Mouse (Mus musculus): ENCODE measurements around the gene Igfbp2. TPM values are rescaled to one million over a fixed set of nuclear protein-coding genes. Genes with fewer than 3 reads are reported as not detected.

The Igfbp2 gene
- polyA plus RNA-seq, 1 experiment from 2014 or later = 8.7 TPM

DNA sequence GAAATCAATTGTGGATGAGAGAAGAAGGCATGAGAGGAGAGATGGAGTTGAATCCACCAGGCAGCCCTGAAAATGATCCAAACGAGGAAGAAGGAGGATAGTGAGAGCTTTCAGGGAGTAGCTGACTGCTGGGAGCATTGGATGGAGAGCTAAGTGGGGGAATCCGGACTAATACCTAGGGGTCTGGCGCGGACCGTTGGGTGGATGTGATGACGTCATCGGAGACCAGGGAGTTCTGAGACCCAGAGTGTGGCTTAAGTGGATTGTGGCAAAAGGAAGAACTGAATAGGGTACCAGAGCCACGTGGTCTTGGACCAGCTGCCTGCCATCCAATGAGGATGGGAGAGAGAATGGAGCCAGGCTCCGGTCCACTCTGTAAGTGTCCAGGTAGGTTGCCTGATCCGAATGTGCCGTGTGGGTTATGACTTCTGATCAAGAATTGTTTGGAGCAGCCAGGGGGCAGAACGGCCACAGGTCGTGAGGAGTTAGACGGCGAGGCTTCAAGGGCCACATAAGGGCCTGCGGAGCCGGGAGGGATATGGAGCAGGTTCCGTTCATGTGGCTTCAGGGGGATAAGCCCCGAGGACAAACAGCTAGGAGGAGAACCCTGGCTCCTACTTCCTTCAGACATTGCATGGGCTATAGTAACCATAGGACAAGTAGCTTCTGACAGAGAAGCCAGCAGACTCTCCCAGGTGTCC lies 32.1 kb downstream of the Igfbp2 start:
- no peak overlapping the region for H3K4me2 ChIP-seq
- ATAC-seq (ENCODE audit: insufficient read depth) = no peak
- no peaks in the 10 kb centered on the region for H3K27me3 ChIP-seq
- 72% methylated on average over 19 of the region's 19 CpGs for WGBS (ENCODE audit: insufficient replicate concordance)
- no peaks in the 10 kb centered on the region for H3K36me3 ChIP-seq (replicated peaks)
- H3K4me3 ChIP-seq (replicated peaks) = no peak overlapping the region
- H3K9ac ChIP-seq = no peak overlapping the region
- H3K4me1 ChIP-seq (replicated peaks) = 0 out of 2 replicates have a peak, but pooled peaks cover 4% of the 10 kb centered on the region
- no peak overlapping the region for H3K27ac ChIP-seq (replicated peaks)
- H3K9me3 ChIP-seq (replicated peaks) = no peaks in the 10 kb centered on the region

DNA sequence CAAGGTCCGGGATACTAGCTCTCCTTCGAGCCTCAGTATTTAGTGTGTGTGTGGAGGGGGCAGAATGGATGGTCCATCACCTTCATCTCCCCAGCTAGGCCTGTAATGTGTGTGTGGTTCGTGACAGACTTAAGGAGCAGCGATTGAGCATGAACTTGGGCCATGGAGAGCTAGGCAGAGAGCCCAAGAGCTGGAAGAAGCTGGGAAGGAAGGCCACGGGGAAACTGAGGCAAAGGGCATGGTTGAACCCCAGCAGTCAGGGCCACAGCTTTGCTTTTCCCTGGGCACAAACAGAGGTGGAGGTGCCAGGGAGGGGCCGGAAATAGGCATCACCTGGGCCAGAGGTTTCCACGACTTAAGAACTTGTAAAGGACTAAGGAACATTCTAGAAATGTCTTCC lies 32.8 kb downstream of the Igfbp2 start:
- 65% methylated on average over 7 of the region's 7 CpGs for WGBS (ENCODE audit: insufficient replicate concordance)
- ATAC-seq (ENCODE audit: insufficient read depth) = no peak
- Histone ChIP-seq H3K27me3 (no peaks in the 10 kb centered on the region), H3K9me3 (replicated peaks) (no peaks in the 10 kb centered on the region), H3K9ac (no peak overlapping the region), H3K4me2 (no peak overlapping the region), H3K27ac (replicated peaks) (no peak overlapping the region), H3K36me3 (replicated peaks) (no peaks in the 10 kb centered on the region), H3K4me1 (replicated peaks) (0 out of 2 replicates have a peak, but pooled peaks cover 4% of the 10 kb centered on the region), H3K4me3 (replicated peaks) (no peak overlapping the region)

DNA sequence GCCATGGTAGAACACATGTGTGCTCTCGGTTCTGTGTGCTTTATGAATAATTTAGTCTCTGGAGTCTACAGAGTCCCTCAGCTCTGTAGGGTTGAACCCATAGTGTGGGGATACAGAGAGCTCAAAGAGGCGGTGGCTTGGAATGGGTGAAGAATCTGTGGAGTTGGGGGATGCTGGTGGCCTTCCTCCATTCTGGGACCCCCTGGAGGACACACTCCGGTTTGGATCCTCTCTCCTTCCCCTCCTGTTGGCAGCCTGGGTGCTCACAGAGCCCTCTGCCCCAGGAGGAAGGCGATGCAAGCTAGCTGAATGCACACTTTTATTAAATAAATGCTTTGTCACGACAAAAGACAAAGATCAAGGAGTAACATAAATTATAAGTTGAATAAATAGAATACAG lies 33.3 kb downstream of the Igfbp2 start:
- Histone ChIP-seq H3K9ac (no peak overlapping the region), H3K9me3 (replicated peaks) (no peaks in the 10 kb centered on the region), H3K4me1 (replicated peaks) (0 out of 2 replicates have a peak, but pooled peaks cover 4% of the 10 kb centered on the region), H3K36me3 (replicated peaks) (no peaks in the 10 kb centered on the region), H3K27me3 (no peaks in the 10 kb centered on the region), H3K4me2 (no peak overlapping the region), H3K27ac (replicated peaks) (no peak overlapping the region), H3K4me3 (replicated peaks) (no peak overlapping the region)
- WGBS (ENCODE audit: insufficient replicate concordance) = 49% methylated on average over 5 of the region's 5 CpGs
- ATAC-seq (ENCODE audit: insufficient read depth) = no peak

DNA sequence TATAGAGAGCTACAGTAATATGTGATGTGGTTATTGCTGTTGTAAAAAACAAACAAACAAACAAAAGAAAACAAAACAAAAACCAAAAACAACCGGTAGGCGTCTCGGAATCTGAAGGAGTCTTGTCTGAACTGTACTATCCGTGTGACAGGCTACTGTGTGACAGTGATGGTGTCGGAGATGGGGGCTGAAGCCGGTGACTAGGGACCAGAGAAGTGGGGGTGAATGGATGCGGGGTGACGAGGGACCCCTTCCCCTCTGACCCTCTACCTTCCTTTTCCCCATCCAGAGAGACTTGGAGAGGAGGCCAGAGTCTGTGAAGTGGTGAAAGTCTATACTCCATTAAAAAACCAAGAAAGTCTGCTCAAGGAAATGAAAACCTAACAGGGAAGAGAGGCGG lies 34.0 kb downstream of the Igfbp2 start:
- H3K9ac ChIP-seq = no peak overlapping the region
- H3K4me2 ChIP-seq = no peak overlapping the region
- no peaks in the 10 kb centered on the region for H3K36me3 ChIP-seq (replicated peaks)
- H3K4me3 ChIP-seq (replicated peaks) = no peak overlapping the region
- no peaks in the 10 kb centered on the region for H3K27me3 ChIP-seq
- 0 out of 2 replicates have a peak, but pooled peaks cover 4% of the 10 kb centered on the region for H3K4me1 ChIP-seq (replicated peaks)
- H3K9me3 ChIP-seq (replicated peaks) = no peaks in the 10 kb centered on the region
- 69% methylated on average over 9 of the region's 9 CpGs for WGBS (ENCODE audit: insufficient replicate concordance)
- no peak for ATAC-seq (ENCODE audit: insufficient read depth)
- no peak overlapping the region for H3K27ac ChIP-seq (replicated peaks)

DNA sequence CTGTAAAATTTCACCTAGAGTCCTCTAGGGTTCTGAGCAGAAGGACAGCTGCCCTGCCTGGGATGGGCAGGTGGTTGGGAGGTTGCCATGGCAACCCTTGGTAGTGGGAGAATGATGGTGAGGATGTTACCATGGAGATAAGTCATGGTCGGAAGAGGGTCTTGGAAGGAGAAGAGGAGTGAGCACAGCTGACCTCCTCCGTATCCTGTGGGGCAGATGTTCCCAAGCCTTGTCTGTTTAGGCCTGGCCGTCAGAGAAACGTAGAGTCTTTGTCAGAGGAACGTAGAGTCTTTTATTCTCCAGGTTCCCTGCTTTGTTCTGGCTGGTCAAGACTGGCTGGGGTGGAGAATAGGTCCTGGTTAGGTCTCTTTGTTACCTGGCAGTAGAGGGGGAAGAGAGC lies 34.6 kb downstream of the Igfbp2 start:
- 62% methylated on average over 5 of the region's 5 CpGs for WGBS (ENCODE audit: insufficient replicate concordance)
- H3K9me3 ChIP-seq (replicated peaks) = no peaks in the 10 kb centered on the region

DNA sequence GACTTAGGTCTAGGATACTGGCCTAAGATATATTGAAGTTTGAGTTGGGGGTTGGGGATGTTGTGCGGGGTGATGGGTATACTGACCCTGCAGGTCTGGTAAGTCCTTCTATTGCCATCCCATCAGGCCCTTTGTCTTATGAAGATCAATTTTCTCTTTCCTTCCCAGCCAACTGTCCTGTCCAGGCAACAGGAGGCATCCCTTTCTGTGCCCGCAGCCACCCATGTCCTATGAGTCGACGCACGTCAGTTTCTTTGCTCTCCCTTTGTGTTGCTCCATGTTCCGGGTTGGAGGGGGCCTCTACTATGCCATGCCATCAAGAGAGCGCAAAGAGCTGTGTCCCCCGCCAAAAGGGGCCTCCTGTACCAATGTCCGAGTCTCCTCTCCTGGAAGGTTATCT lies 35.7 kb downstream of the Igfbp2 start:
- no peak overlapping the region for H3K27ac ChIP-seq (replicated peaks)
- no peaks in the 10 kb centered on the region for H3K36me3 ChIP-seq (replicated peaks)
- 72% methylated on average over 9 of the region's 9 CpGs for WGBS (ENCODE audit: insufficient replicate concordance)
- H3K9ac ChIP-seq = no peak overlapping the region
- no peaks in the 10 kb centered on the region for H3K27me3 ChIP-seq
- H3K4me2 ChIP-seq = no peak overlapping the region
- no peaks in the 10 kb centered on the region for H3K4me1 ChIP-seq (replicated peaks)
- no peak for ATAC-seq (ENCODE audit: insufficient read depth)
- H3K4me3 ChIP-seq (replicated peaks) = no peak overlapping the region
- H3K9me3 ChIP-seq (replicated peaks) = no peaks in the 10 kb centered on the region

More for the DNA sequence above, 34.6 kb downstream of the Igfbp2 start:
- Histone ChIP-seq H3K4me2 (no peak overlapping the region), H3K4me3 (replicated peaks) (no peak overlapping the region), H3K9ac (no peak overlapping the region), H3K4me1 (replicated peaks) (0 out of 2 replicates have a peak, but pooled peaks cover 4% of the 10 kb centered on the region), H3K27me3 (no peaks in the 10 kb centered on the region), H3K27ac (replicated peaks) (no peak overlapping the region), H3K36me3 (replicated peaks) (no peaks in the 10 kb centered on the region)
- no peak for ATAC-seq (ENCODE audit: insufficient read depth)

DNA sequence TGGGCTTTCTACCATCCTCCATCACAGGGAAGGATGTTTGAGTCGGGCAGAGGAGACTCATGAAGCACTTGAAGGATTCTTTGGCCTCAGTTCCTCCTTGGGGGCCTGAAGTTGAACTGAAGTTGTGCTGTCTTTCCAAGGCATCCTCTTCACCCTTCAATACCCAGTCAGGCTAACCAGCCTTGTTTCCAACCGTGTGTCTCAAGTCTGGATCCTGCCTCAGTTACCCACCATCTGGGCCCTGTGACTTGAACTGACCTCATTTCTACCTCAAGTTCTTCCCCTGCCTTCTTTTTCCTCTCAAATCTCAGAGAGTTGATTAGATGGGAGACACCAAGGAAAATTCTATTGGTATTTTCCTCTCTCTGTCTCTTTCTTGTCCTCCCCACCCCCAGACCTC lies 36.2 kb downstream of the Igfbp2 start:
- no peaks in the 10 kb centered on the region for H3K36me3 ChIP-seq (replicated peaks)
- no peak overlapping the region for H3K4me2 ChIP-seq
- ATAC-seq (ENCODE audit: insufficient read depth) = no peak
- H3K4me3 ChIP-seq (replicated peaks) = no peak overlapping the region
- H3K9ac ChIP-seq = no peak overlapping the region
- H3K27ac ChIP-seq (replicated peaks) = no peak overlapping the region
- WGBS (ENCODE audit: insufficient replicate concordance) = 57% methylated on average over 2 of the region's 2 CpGs
- H3K4me1 ChIP-seq (replicated peaks) = no peaks in the 10 kb centered on the region
- no peaks in the 10 kb centered on the region for H3K9me3 ChIP-seq (replicated peaks)
- no peaks in the 10 kb centered on the region for H3K27me3 ChIP-seq

DNA sequence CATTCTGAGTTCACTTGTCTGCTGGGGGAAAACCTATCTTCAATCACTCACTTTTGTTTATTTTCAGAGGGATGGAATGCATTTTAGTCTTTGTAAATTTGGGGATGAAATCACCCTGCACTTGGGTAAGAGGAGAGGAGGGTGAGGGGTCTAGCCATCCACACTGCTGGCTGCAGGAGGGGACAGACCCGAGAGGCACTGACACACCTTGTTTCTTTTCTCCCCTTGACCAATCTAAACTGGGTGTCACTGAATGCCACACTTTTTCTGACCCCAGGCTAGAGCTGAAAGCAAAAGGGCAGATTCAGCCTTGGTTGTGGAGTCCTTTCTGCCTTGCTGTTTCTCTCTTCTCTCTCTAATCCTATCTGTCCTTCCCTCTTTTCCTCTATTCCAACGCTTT lies 37.4 kb downstream of the Igfbp2 start:
- H3K27me3 ChIP-seq = no peaks in the 10 kb centered on the region
- WGBS (ENCODE audit: insufficient replicate concordance) = 46% methylated on average over 2 of the region's 2 CpGs
- H3K9me3 ChIP-seq (replicated peaks) = no peaks in the 10 kb centered on the region
- no peak overlapping the region for H3K4me3 ChIP-seq (replicated peaks)
- ATAC-seq (ENCODE audit: insufficient read depth) = no peak
- no peak overlapping the region for H3K27ac ChIP-seq (replicated peaks)
- no peak overlapping the region for H3K4me2 ChIP-seq
- no peaks in the 10 kb centered on the region for H3K4me1 ChIP-seq (replicated peaks)
- H3K36me3 ChIP-seq (replicated peaks) = no peaks in the 10 kb centered on the region
- no peak overlapping the region for H3K9ac ChIP-seq

DNA sequence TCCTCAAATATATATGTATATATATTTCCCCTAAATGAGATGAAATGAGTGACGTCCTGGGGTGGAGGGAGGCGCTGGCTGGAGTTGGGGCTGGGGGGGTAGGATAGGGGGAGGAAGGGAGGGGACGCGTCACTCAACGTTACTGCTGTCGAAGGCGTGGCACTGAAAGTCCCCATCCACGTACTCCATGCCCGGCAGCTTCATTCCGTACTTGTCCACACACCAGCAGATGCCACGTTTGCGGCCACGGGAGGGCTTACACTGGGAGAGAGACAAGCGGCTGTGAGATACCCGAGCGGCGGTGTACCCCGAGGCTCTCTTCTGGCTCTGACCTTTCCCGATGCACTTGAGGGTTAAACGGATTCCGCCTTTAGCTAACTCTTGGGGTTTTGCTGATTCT lies 37.9 kb downstream of the Igfbp2 start:
- Histone ChIP-seq H3K4me1 (replicated peaks) (no peaks in the 10 kb centered on the region), H3K9me3 (replicated peaks) (no peaks in the 10 kb centered on the region), H3K9ac (no peak overlapping the region), H3K4me3 (replicated peaks) (no peak overlapping the region), H3K36me3 (replicated peaks) (no peaks in the 10 kb centered on the region), H3K27ac (replicated peaks) (no peak overlapping the region), H3K4me2 (no peak overlapping the region), H3K27me3 (no peaks in the 10 kb centered on the region)
- no peak for ATAC-seq (ENCODE audit: insufficient read depth)
- WGBS (ENCODE audit: insufficient replicate concordance) = 70% methylated on average over 21 of the region's 21 CpGs

DNA sequence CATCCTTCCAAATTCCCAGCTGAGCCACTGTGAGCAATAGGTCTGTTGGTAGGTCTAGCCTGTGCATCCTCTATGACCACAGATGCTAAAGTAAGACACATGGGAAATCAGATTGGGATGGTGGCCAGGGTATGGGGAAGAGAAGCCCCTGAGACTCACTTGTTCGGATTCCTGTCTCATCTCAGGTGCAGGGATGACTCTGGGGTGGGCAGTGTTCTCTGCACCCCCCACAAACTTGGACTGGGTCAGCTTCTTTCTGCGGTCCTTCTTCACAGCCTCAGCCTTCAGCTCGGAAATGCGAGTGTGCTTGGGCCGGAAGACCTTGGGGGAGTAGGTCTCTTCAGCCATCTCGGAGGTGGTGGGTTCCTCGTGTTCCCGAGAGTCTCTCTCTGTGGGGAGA lies 39.4 kb downstream of the Igfbp2 start:
- Histone ChIP-seq H3K4me3 (replicated peaks) (no peak overlapping the region), H3K27me3 (no peaks in the 10 kb centered on the region), H3K9ac (no peak overlapping the region), H3K4me2 (no peak overlapping the region), H3K9me3 (replicated peaks) (no peaks in the 10 kb centered on the region), H3K4me1 (replicated peaks) (no peaks in the 10 kb centered on the region), H3K27ac (replicated peaks) (no peak overlapping the region), H3K36me3 (replicated peaks) (no peaks in the 10 kb centered on the region)
- no peak for ATAC-seq (ENCODE audit: insufficient read depth)
- 62% methylated on average over 8 of the region's 8 CpGs for WGBS (ENCODE audit: insufficient replicate concordance)

DNA sequence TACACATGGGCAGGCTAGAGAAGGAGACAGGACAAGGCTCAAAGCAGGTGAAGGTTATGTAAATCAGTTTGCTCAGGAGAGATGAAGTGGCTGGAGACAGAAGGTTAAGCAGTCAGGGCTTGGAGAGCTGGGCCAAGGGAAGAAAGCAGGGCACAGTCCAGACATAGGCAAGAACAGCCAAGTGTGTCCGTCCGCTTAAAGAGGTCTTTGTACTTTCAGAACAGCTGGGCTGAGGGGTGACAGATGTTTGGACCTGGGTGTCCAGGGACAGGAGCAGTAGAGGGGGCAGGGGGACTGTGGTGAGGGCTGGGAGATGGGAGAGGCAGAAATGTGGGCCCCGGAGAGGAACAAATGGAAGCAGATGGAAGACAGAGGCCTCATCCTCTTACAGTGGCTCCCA lies 40.0 kb downstream of the Igfbp2 start:
- no peaks in the 10 kb centered on the region for H3K36me3 ChIP-seq (replicated peaks)

DNA sequence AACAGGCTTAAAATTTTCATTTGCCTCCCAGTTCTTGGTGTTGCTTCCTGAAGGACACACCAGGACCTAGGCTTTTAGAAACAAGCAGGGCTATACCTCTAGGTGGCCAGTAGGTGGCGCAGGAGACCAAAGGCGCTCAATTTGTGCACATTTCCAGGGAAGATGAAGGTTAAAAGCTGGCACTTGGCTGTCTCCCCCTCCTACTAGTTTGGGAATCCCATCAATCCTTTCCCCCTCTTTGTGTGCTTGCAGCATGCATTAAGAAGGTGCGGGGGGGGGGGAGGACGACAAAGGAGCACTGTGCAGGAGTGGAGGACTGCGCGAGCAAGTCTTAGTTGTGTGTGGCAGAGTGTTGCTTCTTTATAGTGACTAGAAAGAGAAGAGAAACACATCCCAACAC lies 41.6 kb downstream of the Igfbp2 start:
- Histone ChIP-seq H3K4me3 (replicated peaks) (no peak overlapping the region), H3K27me3 (peaks cover 17% of the 10 kb centered on the region), H3K27ac (replicated peaks) (no peak overlapping the region), H3K4me1 (replicated peaks) (peaks cover 8% of the 10 kb centered on the region), H3K9ac (no peak overlapping the region), H3K9me3 (replicated peaks) (no peaks in the 10 kb centered on the region), H3K36me3 (replicated peaks) (no peaks in the 10 kb centered on the region), H3K4me2 (no peak overlapping the region)
- 27% methylated on average over 6 of the region's 6 CpGs for WGBS (ENCODE audit: insufficient replicate concordance)
- no peak for ATAC-seq (ENCODE audit: insufficient read depth)

More for the DNA sequence above, 40.0 kb downstream of the Igfbp2 start:
- Histone ChIP-seq H3K4me3 (replicated peaks) (no peak overlapping the region), H3K27ac (replicated peaks) (no peak overlapping the region), H3K27me3 (0 out of 2 replicates have a peak, but pooled peaks cover 4% of the 10 kb centered on the region), H3K9ac (no peak overlapping the region), H3K9me3 (replicated peaks) (no peaks in the 10 kb centered on the region), H3K4me2 (no peak overlapping the region), H3K4me1 (replicated peaks) (no peaks in the 10 kb centered on the region)
- ATAC-seq (ENCODE audit: insufficient read depth) = no peak
- 65% methylated on average over 3 of the region's 3 CpGs for WGBS (ENCODE audit: insufficient replicate concordance)
